Mouse (Mus musculus): ENCODE data around the gene Barx2. TPM values are rescaled to one million over a fixed set of nuclear protein-coding genes. Genes with fewer than 3 reads are reported as not detected.
A peak's percentile ranks its signal among the peaks of the same experiment; 100 is the strongest.

Barx2 gene
- polyA plus RNA-seq, 1 experiment from 2014 or later = 0.39 TPM

DNA sequence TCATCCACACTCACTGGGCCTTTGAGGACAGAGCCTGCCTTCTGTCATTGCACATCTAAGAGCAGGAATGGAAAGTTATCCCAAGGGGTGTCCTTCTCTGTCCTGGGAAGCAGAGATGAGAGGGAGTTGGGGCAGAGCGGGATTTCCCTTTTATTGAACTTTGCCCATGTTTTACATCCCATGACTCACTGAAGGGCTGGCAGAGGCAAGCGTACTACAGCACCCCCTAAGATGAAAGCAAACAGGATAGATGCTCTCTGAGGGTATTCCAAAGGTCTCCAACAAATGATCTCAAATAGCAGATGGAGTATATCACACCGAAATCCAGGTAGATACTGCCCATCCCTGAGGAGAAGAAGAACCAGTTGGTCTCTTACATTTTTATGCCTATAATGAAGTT lies 37.7 kb downstream of the Barx2 start:
- Histone ChIP-seq H3K36me3 (ENCODE audit: insufficient read depth, low read length) (no peaks in the 10 kb centered on the region), H3K9ac (replicated peaks; ENCODE audit: low read depth) (no peak overlapping the region), H3K27ac (ENCODE audit: low read length) (no peak overlapping the region), H3K4me2 (replicated peaks; ENCODE audit: low read depth, low read length) (no peak overlapping the region), H3K9me3 (ENCODE audit: low read length) (no peaks in the 10 kb centered on the region), H3K4me1 (ENCODE audit: insufficient read depth, low read depth, low read length) (no peaks in the 10 kb centered on the region), H3K4me3 (ENCODE audit: low read depth, low read length) (no peak overlapping the region), H3K27me3 (replicated peaks; ENCODE audit: insufficient read depth, low read length) (no peaks in the 10 kb centered on the region)
- 83% methylated on average over 3 of the region's 3 CpGs for WGBS
- no peak for TF ChIP-seq CTCF (IDR thresholded peaks at IDR 0.05)
- no peak for TF ChIP-seq EP300 (IDR thresholded peaks at IDR 0.05)
- DNase-seq (ENCODE audit: low spot score) (no peak), ATAC-seq (no peak)

DNA sequence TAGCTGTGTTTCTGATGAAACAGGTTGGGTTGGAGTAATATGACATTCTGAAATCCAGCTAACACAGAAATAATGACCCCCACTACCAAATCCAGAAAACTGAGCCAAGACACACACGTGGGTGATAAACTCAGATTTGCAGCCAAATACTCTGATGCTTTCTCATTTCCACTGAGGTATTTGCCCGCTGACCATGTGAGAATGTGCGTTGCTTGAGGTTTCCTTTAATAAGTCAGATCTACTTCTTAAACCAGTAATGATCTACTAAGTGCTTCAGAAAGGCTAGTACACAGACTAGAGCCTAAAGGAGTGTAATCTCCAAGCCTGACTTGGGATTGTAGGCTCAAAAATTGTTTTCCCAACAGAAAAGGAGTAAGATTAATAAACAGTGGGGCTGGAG lies 39.0 kb downstream of the Barx2 start:
- no peak overlapping the region for H3K4me3 ChIP-seq (ENCODE audit: low read depth, low read length)
- 71% methylated on average over 3 of the region's 3 CpGs for WGBS
- no peaks in the 10 kb centered on the region for H3K36me3 ChIP-seq (ENCODE audit: insufficient read depth, low read length)
- ATAC-seq = no peak
- no peak overlapping the region for H3K9ac ChIP-seq (replicated peaks; ENCODE audit: low read depth)
- TF ChIP-seq CTCF (IDR thresholded peaks at IDR 0.05) (no peak), EP300 (IDR thresholded peaks at IDR 0.05) (no peak)
- H3K4me2 ChIP-seq (replicated peaks; ENCODE audit: low read depth, low read length) = no peak overlapping the region
- H3K4me1 ChIP-seq (ENCODE audit: insufficient read depth, low read depth, low read length) = no peaks in the 10 kb centered on the region
- H3K27me3 ChIP-seq (replicated peaks; ENCODE audit: insufficient read depth, low read length) = no peaks in the 10 kb centered on the region
- H3K27ac ChIP-seq (ENCODE audit: low read length) = no peak overlapping the region
- H3K9me3 ChIP-seq (ENCODE audit: low read length) = no peaks in the 10 kb centered on the region
- no peak for DNase-seq (ENCODE audit: low spot score)

DNA sequence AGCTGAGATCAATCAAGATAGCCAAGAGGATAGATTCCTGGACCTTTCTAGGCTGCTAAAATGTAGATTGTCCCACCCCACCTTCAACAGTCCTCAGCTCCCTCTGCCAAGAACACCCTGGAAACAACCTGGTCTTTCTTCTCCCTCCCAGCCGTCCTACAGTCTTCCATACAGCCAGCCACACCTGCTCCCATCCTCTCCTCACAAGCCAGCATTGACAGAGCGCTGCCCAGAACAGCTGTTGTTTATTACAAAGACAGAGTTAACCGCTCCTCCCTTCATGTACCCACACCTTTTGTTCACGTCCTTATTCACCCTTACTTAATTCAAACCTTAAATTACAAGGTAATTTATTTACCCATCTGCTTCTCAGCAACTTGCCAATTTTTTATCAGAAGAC lies 41.9 kb downstream of the Barx2 start:
- Histone ChIP-seq H3K4me3 (ENCODE audit: low read depth, low read length) (no peak overlapping the region), H3K9me3 (ENCODE audit: low read length) (no peaks in the 10 kb centered on the region), H3K4me1 (ENCODE audit: insufficient read depth, low read depth, low read length) (no peaks in the 10 kb centered on the region), H3K4me2 (replicated peaks; ENCODE audit: low read depth, low read length) (no peak overlapping the region), H3K27ac (ENCODE audit: low read length) (no peak overlapping the region), H3K9ac (replicated peaks; ENCODE audit: low read depth) (no peak overlapping the region), H3K36me3 (ENCODE audit: insufficient read depth, low read length) (no peaks in the 10 kb centered on the region), H3K27me3 (replicated peaks; ENCODE audit: insufficient read depth, low read length) (no peaks in the 10 kb centered on the region)
- 52% methylated on average over 4 of the region's 4 CpGs for WGBS
- no peak for ATAC-seq
- TF ChIP-seq EP300 (IDR thresholded peaks at IDR 0.05) = no peak
- TF ChIP-seq CTCF (IDR thresholded peaks at IDR 0.05) = no peak
- no peak for DNase-seq (ENCODE audit: low spot score)

DNA sequence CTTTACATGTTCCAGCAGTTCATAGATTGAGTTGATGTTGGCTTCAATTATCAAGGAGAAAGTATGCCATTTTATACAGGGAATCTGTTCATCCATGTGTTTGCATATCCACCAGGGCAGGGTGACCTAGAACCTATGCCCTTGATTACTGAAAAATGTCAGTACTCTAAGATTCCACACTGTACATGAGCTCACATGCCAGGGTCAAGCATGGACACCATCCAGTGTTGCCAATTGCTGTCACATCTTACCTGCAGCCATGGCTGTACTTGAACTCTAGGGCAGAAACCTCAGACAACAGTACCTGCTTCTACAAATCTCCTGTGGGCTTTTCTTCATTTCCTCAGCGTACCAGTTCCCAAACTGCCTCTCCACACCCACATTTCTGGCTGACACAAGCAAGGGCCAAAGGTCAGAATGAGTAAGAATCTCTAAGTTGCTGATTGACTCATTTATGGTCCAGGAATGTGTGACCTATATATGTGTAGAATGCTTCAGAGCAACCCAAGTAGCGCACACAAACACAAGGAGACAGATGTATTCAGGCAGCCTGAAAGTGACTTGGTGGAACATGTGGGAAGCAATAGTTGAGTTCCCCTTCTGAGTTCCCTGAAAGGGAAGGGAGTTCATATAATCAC lies 44.3 kb downstream of the Barx2 start:
- Histone ChIP-seq H3K36me3 (ENCODE audit: insufficient read depth, low read length) (no peaks in the 10 kb centered on the region), H3K4me1 (ENCODE audit: insufficient read depth, low read depth, low read length) (no peaks in the 10 kb centered on the region), H3K4me2 (replicated peaks; ENCODE audit: low read depth, low read length) (no peak overlapping the region), H3K27ac (ENCODE audit: low read length) (no peak overlapping the region), H3K27me3 (replicated peaks; ENCODE audit: insufficient read depth, low read length) (no peaks in the 10 kb centered on the region), H3K9me3 (ENCODE audit: low read length) (no peaks in the 10 kb centered on the region), H3K4me3 (ENCODE audit: low read depth, low read length) (no peak overlapping the region), H3K9ac (replicated peaks; ENCODE audit: low read depth) (no peak overlapping the region)
- DNase-seq (ENCODE audit: low spot score) (no peak), ATAC-seq (no peak)
- 82% methylated on average over 2 of the region's 2 CpGs for WGBS
- TF ChIP-seq CTCF (IDR thresholded peaks at IDR 0.05) = no peak
- no peak for TF ChIP-seq EP300 (IDR thresholded peaks at IDR 0.05)

DNA sequence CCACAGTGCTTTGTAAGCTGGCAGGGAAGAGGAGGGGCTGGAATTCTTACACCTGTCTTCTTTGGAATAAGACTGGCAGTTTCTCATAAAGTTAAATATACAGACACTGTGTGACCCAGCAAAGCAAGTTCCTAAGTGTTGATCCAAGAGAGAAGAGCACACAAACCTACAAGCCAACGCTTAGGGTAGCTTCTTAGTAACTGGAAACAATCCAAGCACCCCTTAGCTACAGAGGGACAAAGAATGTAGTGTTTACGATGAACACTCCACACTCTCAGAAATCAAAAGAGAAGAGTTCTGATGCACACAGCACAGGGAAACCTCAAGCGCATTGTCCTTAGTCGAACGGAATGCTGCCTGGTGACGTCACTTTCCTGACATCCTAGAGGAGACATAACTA lies 49.4 kb downstream of the Barx2 start:
- Histone ChIP-seq H3K4me1 (ENCODE audit: insufficient read depth, low read depth, low read length) (0 out of 2 replicates have a peak, but pooled peaks cover under 1% of the 10 kb centered on the region), H3K4me3 (ENCODE audit: low read depth, low read length) (no peak overlapping the region), H3K9me3 (ENCODE audit: low read length) (no peaks in the 10 kb centered on the region), H3K36me3 (ENCODE audit: insufficient read depth, low read length) (no peaks in the 10 kb centered on the region), H3K4me2 (replicated peaks; ENCODE audit: low read depth, low read length) (no peak overlapping the region), H3K27me3 (replicated peaks; ENCODE audit: insufficient read depth, low read length) (no peaks in the 10 kb centered on the region), H3K27ac (ENCODE audit: low read length) (no peak overlapping the region), H3K9ac (replicated peaks; ENCODE audit: low read depth) (no peak overlapping the region)
- no peak for TF ChIP-seq CTCF (IDR thresholded peaks at IDR 0.05)
- TF ChIP-seq EP300 (IDR thresholded peaks at IDR 0.05) = no peak
- 35% methylated on average over 6 of the region's 6 CpGs for WGBS
- no peak for ATAC-seq
- peak; percentile 34 for DNase-seq (ENCODE audit: low spot score)

DNA sequence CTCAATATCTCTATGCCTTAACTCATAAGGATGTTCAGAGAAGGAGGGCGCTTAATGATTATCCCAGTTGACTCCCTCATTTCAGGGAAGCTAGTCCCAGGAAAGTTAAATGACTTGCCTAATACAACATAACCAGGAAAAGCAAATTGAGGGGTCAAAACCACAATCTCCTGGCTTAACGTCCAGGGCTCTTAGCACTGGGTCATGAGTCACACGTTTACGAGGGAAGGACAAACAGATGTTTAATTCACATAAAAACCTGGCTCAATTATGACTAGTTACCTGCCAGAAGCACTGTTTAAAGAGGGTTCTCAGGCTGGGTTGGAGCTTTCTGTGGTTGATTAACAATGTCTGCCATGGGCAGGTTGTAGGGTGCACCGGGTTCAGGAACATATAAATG lies 53.8 kb downstream of the Barx2 start:
- WGBS = 73% methylated on average over 5 of the region's 5 CpGs
- Histone ChIP-seq H3K36me3 (ENCODE audit: insufficient read depth, low read length) (no peaks in the 10 kb centered on the region), H3K27ac (ENCODE audit: low read length) (no peak overlapping the region), H3K4me3 (ENCODE audit: low read depth, low read length) (no peak overlapping the region), H3K4me1 (ENCODE audit: insufficient read depth, low read depth, low read length) (0 out of 2 replicates have a peak, but pooled peaks cover 3% of the 10 kb centered on the region), H3K27me3 (replicated peaks; ENCODE audit: insufficient read depth, low read length) (no peaks in the 10 kb centered on the region), H3K9ac (replicated peaks; ENCODE audit: low read depth) (no peak overlapping the region), H3K4me2 (replicated peaks; ENCODE audit: low read depth, low read length) (no peak overlapping the region), H3K9me3 (ENCODE audit: low read length) (no peaks in the 10 kb centered on the region)
- ATAC-seq (no peak), DNase-seq (ENCODE audit: low spot score) (no peak)
- TF ChIP-seq EP300 (IDR thresholded peaks at IDR 0.05) (no peak), CTCF (IDR thresholded peaks at IDR 0.05) (no peak)
